Mouse (Mus musculus): ENCODE measurements around the gene Hltf. TPM values are rescaled to one million over a fixed set of nuclear protein-coding genes. Genes with fewer than 3 reads are reported as not detected.

The Hltf gene
- polyA plus RNA-seq, 1 experiment: 70.4 TPM

GRCm38 (mm10) chr3:20154531-20155367 is 97.1 kb downstream of the Hltf start, which contains the start of gene Gyg:
TSS of gene Gyg (minus strand) at chr3:20155317.
- Histone ChIP-seq H3K4me1 (ENCODE audit: control insufficient read depth, insufficient read depth, low read length) (peaks cover 2% of the 10 kb centered on the region), H3K9ac (ENCODE audit: low read depth, poor library complexity, severe bottlenecking) (peak within 1 kb of the TSS; percentile 93), H3K36me3 (ENCODE audit: control insufficient read depth, insufficient read depth, low read length, poor library complexity, severe bottlenecking) (no peaks in the 10 kb centered on the region), H3K27me3 (ENCODE audit: control insufficient read depth, insufficient read depth, low read length, poor library complexity, severe bottlenecking) (peaks cover 5% of the 10 kb centered on the region), H3K9me3 (replicated peaks; ENCODE audit: control insufficient read depth, insufficient read depth, low read length, poor library complexity, severe bottlenecking) (peaks cover 3% of the 10 kb centered on the region; the same call in 1 of the 2 replicates), H3K4me3 (ENCODE audit: low read depth, low read length) (peak within 1 kb of the TSS; percentile 64), H3K27ac (ENCODE audit: insufficient read depth, low read length) (no peak within 1 kb of the TSS)
- TF ChIP-seq EP300 (IDR thresholded peaks at IDR 0.05; ENCODE audit: insufficient read depth, low read depth, low read length): no peak
- no peak for TF ChIP-seq CTCF (IDR thresholded peaks at IDR 0.05; ENCODE audit: low read depth, low read length)

GRCm38 (mm10) chr3:20155476-20155875 is 97.9 kb downstream of the Hltf start:
- H3K9ac ChIP-seq (ENCODE audit: low read depth, poor library complexity, severe bottlenecking): no peak overlapping the region
- H3K27me3 ChIP-seq (ENCODE audit: control insufficient read depth, insufficient read depth, low read length, poor library complexity, severe bottlenecking): peaks cover 5% of the 10 kb centered on the region
- H3K27ac ChIP-seq (ENCODE audit: insufficient read depth, low read length): no peak overlapping the region
- peaks cover 2% of the 10 kb centered on the region for H3K4me1 ChIP-seq (ENCODE audit: control insufficient read depth, insufficient read depth, low read length)
- no peak overlapping the region for H3K4me3 ChIP-seq (ENCODE audit: low read depth, low read length)
- TF ChIP-seq CTCF (IDR thresholded peaks at IDR 0.05; ENCODE audit: low read depth, low read length): no peak
- TF ChIP-seq POLR2A (IDR thresholded peaks at IDR 0.05; ENCODE audit: insufficient read depth, low read length): no peak
- no peak for TF ChIP-seq EP300 (IDR thresholded peaks at IDR 0.05; ENCODE audit: insufficient read depth, low read depth, low read length)
- H3K9me3 ChIP-seq (replicated peaks; ENCODE audit: control insufficient read depth, insufficient read depth, low read length, poor library complexity, severe bottlenecking): peaks cover 3% of the 10 kb centered on the region; the same call in 1 of the 2 replicates
- no peaks in the 10 kb centered on the region for H3K36me3 ChIP-seq (ENCODE audit: control insufficient read depth, insufficient read depth, low read length, poor library complexity, severe bottlenecking)

- Histone ChIP-seq H3K9me3 (replicated peaks; ENCODE audit: control insufficient read depth, insufficient read depth, low read length, poor library complexity, severe bottlenecking) (no peaks in the 10 kb centered on the region; the same call in 1 of the 2 replicates), H3K4me3 (ENCODE audit: low read depth, low read length) (no peak overlapping the region), H3K27ac (ENCODE audit: insufficient read depth, low read length) (no peak overlapping the region), H3K9ac (ENCODE audit: low read depth, poor library complexity, severe bottlenecking) (no peak overlapping the region), H3K27me3 (ENCODE audit: control insufficient read depth, insufficient read depth, low read length, poor library complexity, severe bottlenecking) (no peaks in the 10 kb centered on the region), H3K36me3 (ENCODE audit: control insufficient read depth, insufficient read depth, low read length, poor library complexity, severe bottlenecking) (no peaks in the 10 kb centered on the region), H3K4me1 (ENCODE audit: control insufficient read depth, insufficient read depth, low read length) (no peaks in the 10 kb centered on the region)
- TF ChIP-seq POLR2A (IDR thresholded peaks at IDR 0.05; ENCODE audit: insufficient read depth, low read length) (no peak), EP300 (IDR thresholded peaks at IDR 0.05; ENCODE audit: insufficient read depth, low read depth, low read length) (no peak), CTCF (IDR thresholded peaks at IDR 0.05; ENCODE audit: low read depth, low read length) (no peak)
Measured at GRCm38 (mm10) chr3:20167487-20167886, 109.9 kb downstream of the Hltf start.

Other genes with a start within 250 kb of the Hltf start
- 0.52 and 0.88 TPM in 2 replicates for gene Cp, start 100.8 kb upstream of the Hltf start, polyA plus RNA-seq (2011; ENCODE audit: insufficient read depth, insufficient read length, low read depth, missing spikeins)
- gene Hps3, start 22.5 kb upstream of the Hltf start, polyA plus RNA-seq (2011; ENCODE audit: insufficient read depth, insufficient read length, low read depth, missing spikeins): 13.8 and 15.9 TPM in 2 replicates
- 35.2 and 38.4 TPM in 2 replicates for gene Gyg, start 97.5 kb downstream of the Hltf start, polyA plus RNA-seq (2011; ENCODE audit: insufficient read depth, insufficient read length, low read depth, missing spikeins)
- not detected in 2 replicates for gene Cpa3, start 184.4 kb downstream of the Hltf start, polyA plus RNA-seq (2011; ENCODE audit: insufficient read depth, insufficient read length, low read depth, missing spikeins)
- 0.22 and 0.24 TPM in 2 replicates for gene Cpb1, start 217.9 kb downstream of the Hltf start, polyA plus RNA-seq (2011; ENCODE audit: insufficient read depth, insufficient read length, low read depth, missing spikeins)

Data from ES-Bruce4 (cell line).